Mouse (Mus musculus) liver, adult 2 months (tissue): ENCODE data around the gene Cenpn.

Experiments used
- CTCF ChIP-seq: fragments of 200-500 bp; IDR thresholded peaks from 2 replicates; pipeline ENCODE4 v1.5.1; 2011; ENCODE audit warnings: low read depth, low read length, control low read depth
- POLR2A ChIP-seq: fragments of 200-500 bp; IDR thresholded peaks from 2 replicates; pipeline ENCODE4 v1.6.1; 2011; ENCODE audit warnings: low read length, control low read depth; ENCODE audit not compliant: insufficient read depth; ENCODE audit errors: extremely low read depth

DNA sequence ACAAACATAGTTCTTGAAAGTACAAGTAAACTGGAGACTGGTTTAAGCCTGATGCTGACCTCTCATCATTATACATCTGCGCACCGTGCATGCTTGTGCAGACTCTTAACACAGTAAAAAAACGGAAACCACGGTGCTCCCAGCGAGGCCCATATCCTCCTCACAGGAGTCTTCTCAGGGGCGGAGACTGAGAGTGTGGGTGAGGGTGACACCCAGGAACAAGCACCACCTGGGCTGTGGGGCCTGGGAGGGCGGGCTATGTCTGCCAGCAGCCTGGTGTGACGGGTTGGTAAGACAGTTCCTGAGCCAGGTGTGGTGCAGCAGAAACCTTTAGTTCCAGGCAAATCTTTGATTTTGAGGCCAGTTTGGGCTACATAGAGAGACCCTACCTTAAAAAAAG lies 30.9 kb downstream of the Cenpn start:
- TF ChIP-seq CTCF (no peak), POLR2A (no peak)
